Mouse (Mus musculus): Measurements from ENCODE around the gene Poldip2. TPM values are rescaled to one million over a fixed set of nuclear protein-coding genes. Genes with fewer than 3 reads are reported as not detected.

The Poldip2 gene
- 18.0 to 27.4 TPM (median 21.5 TPM) in 3 replicates for total RNA-seq (2017)

GRCm38 (mm10) chr11:78512025-78512957 lies at the start of gene Poldip2, which contains the start of gene Tmem199:
Gene Poldip2, plus strand, starts transcription at chr11:78512193.
Gene Tmem199, minus strand, starts transcription at chr11:78512172.
- peak; percentile 88 for ATAC-seq (replicated peaks; ENCODE audit: insufficient number of reproducible peaks, low FRiP score, low TSS enrichment, poor library complexity, severe bottlenecking)

GRCm38 (mm10) chr11:78462669-78463068 lies 49.3 kb upstream of the Poldip2 start:
- ATAC-seq (replicated peaks; ENCODE audit: insufficient number of reproducible peaks, low FRiP score, low TSS enrichment, poor library complexity, severe bottlenecking), result no peak

GRCm38 (mm10) chr11:78463286-78464036 lies 48.5 kb upstream of the Poldip2 start:
- no peak for ATAC-seq (replicated peaks; ENCODE audit: insufficient number of reproducible peaks, low FRiP score, low TSS enrichment, poor library complexity, severe bottlenecking)

GRCm38 (mm10) chr11:78465116-78465515 lies 46.9 kb upstream of the Poldip2 start:
- no peak for ATAC-seq (replicated peaks; ENCODE audit: insufficient number of reproducible peaks, low FRiP score, low TSS enrichment, poor library complexity, severe bottlenecking)

GRCm38 (mm10) chr11:78465568-78466180 lies 46.3 kb upstream of the Poldip2 start, which contains the start of gene Slc46a1:
Gene Slc46a1, plus strand, starts transcription at chr11:78465697.
- ATAC-seq (replicated peaks; ENCODE audit: insufficient number of reproducible peaks, low FRiP score, low TSS enrichment, poor library complexity, severe bottlenecking), result peak; percentile 59; the same call in 1 of the 2 replicates

- no peak for ATAC-seq (replicated peaks; ENCODE audit: insufficient number of reproducible peaks, low FRiP score, low TSS enrichment, poor library complexity, severe bottlenecking)
Measured at GRCm38 (mm10) chr11:78466242-78466912, 45.6 kb upstream of the Poldip2 start.

- ATAC-seq (replicated peaks; ENCODE audit: insufficient number of reproducible peaks, low FRiP score, low TSS enrichment, poor library complexity, severe bottlenecking), result no peak
Measured at GRCm38 (mm10) chr11:78467515-78467914, 44.5 kb upstream of the Poldip2 start.

GRCm38 (mm10) chr11:78467932-78468331 lies 44.1 kb upstream of the Poldip2 start:
- no peak for ATAC-seq (replicated peaks; ENCODE audit: insufficient number of reproducible peaks, low FRiP score, low TSS enrichment, poor library complexity, severe bottlenecking)

- ATAC-seq (replicated peaks; ENCODE audit: insufficient number of reproducible peaks, low FRiP score, low TSS enrichment, poor library complexity, severe bottlenecking), result no peak
Measured at GRCm38 (mm10) chr11:78471326-78472103, 40.5 kb upstream of the Poldip2 start.

GRCm38 (mm10) chr11:78475289-78475688 lies 36.7 kb upstream of the Poldip2 start:
- no peak; the same call in 1 of the 2 replicates for ATAC-seq (replicated peaks; ENCODE audit: insufficient number of reproducible peaks, low FRiP score, low TSS enrichment, poor library complexity, severe bottlenecking)

- no peak for ATAC-seq (replicated peaks; ENCODE audit: insufficient number of reproducible peaks, low FRiP score, low TSS enrichment, poor library complexity, severe bottlenecking)
Measured at GRCm38 (mm10) chr11:78483639-78484038, 28.4 kb upstream of the Poldip2 start.

GRCm38 (mm10) chr11:78488168-78488567 lies 23.8 kb upstream of the Poldip2 start:
- ATAC-seq (replicated peaks; ENCODE audit: insufficient number of reproducible peaks, low FRiP score, low TSS enrichment, poor library complexity, severe bottlenecking), result peak; percentile 65; the same call in 1 of the 2 replicates

GRCm38 (mm10) chr11:78490781-78491241 lies 21.2 kb upstream of the Poldip2 start:
- no peak for ATAC-seq (replicated peaks; ENCODE audit: insufficient number of reproducible peaks, low FRiP score, low TSS enrichment, poor library complexity, severe bottlenecking)

- no peak for ATAC-seq (replicated peaks; ENCODE audit: insufficient number of reproducible peaks, low FRiP score, low TSS enrichment, poor library complexity, severe bottlenecking)
Measured at GRCm38 (mm10) chr11:78495904-78496303, 16.1 kb upstream of the Poldip2 start.

- no peak for ATAC-seq (replicated peaks; ENCODE audit: insufficient number of reproducible peaks, low FRiP score, low TSS enrichment, poor library complexity, severe bottlenecking)
Measured at GRCm38 (mm10) chr11:78497071-78497541, 14.9 kb upstream of the Poldip2 start.

GRCm38 (mm10) chr11:78497544-78498522 lies 14.2 kb upstream of the Poldip2 start, which contains the start of gene Sarm1:
Gene Sarm1, minus strand, starts transcription at chr11:78497754.
- ATAC-seq (replicated peaks; ENCODE audit: insufficient number of reproducible peaks, low FRiP score, low TSS enrichment, poor library complexity, severe bottlenecking), result peak; percentile 93
